Mouse (Mus musculus) myocyte (in vitro differentiated cells): ENCODE results near the gene Pfn4. TPM values are rescaled to one million over a fixed set of nuclear protein-coding genes. Genes with fewer than 3 reads are reported as not detected.
A peak's percentile ranks its signal among the peaks of the same experiment; 100 is the strongest.

Experiments
- H3K27me3 ChIP-seq: one replicate; pipeline ENCODE4 v1.6.1; 2011; ENCODE audit not compliant: control insufficient read depth, insufficient read depth, insufficient read length
- H3K36me3 ChIP-seq: one replicate; pipeline ENCODE4 v1.6.1; 2011; ENCODE audit not compliant: control insufficient read depth, insufficient read depth
- H3K4me2 ChIP-seq: one replicate; pipeline ENCODE4 v1.6.1; 2011; ENCODE audit warnings: low read depth, control low read depth
- H3K4me3 ChIP-seq: one replicate; pipeline ENCODE4 v1.5.1; 2011; ENCODE audit warnings: mild to moderate bottlenecking, control low read depth, moderate library complexity
- H3K79me2 ChIP-seq: one replicate; pipeline ENCODE4 v1.6.1; 2011; ENCODE audit not compliant: control insufficient read depth, insufficient read depth
- H3ac ChIP-seq: one replicate; pipeline ENCODE4 v1.6.1; 2011; ENCODE audit not compliant: control insufficient read depth, insufficient read length
- CEBPB ChIP-seq: IDR thresholded peaks from 2 replicates; pipeline ENCODE4 v1.6.1; 2011; ENCODE audit warnings: mild to moderate bottlenecking, moderate library complexity; ENCODE audit not compliant: poor library complexity, insufficient read depth, severe bottlenecking
- E2F4 ChIP-seq: IDR thresholded peaks from one replicate; pipeline ENCODE4 v1.6.1; 2011; ENCODE audit warnings: mild to moderate bottlenecking, control low read depth, moderate library complexity; ENCODE audit not compliant: insufficient read depth
- MAX ChIP-seq: IDR thresholded peaks from one replicate; pipeline ENCODE4 v1.6.1; 2011; ENCODE audit warnings: low read depth, mild to moderate bottlenecking, control low read depth
- MYOD1 ChIP-seq, 3 experiments: IDR thresholded peaks; one replicate each; pipeline ENCODE4 v1.6.1; 2011; ENCODE audit warnings: control low read depth in 2 of 3, low read depth in 2 of 3, mild to moderate bottlenecking in 2 of 3, moderate library complexity in 1 of 3; ENCODE audit not compliant: insufficient read length in 2 of 3, control insufficient read depth in 1 of 3
- MYOG ChIP-seq, 3 experiments: IDR thresholded peaks; one replicate each; pipeline ENCODE4 v1.6.1; 2011; ENCODE audit warnings: control low read depth in 2 of 3, low read depth in 2 of 3, mild to moderate bottlenecking in 2 of 3; ENCODE audit not compliant: insufficient read length in 2 of 3, control insufficient read depth in 1 of 3, insufficient read depth in 1 of 3
- POLR2A ChIP-seq: IDR thresholded peaks from one replicate; pipeline ENCODE4 v1.6.1; 2011; ENCODE audit warnings: low read depth, mild to moderate bottlenecking, control low read depth, moderate library complexity; ENCODE audit not compliant: insufficient read length
- POLR2AphosphoS2 ChIP-seq: IDR thresholded peaks from one replicate; pipeline ENCODE4 v1.6.1; 2011; ENCODE audit warnings: low read depth, control low read depth; ENCODE audit not compliant: insufficient read length
- REST ChIP-seq: IDR thresholded peaks from one replicate; pipeline ENCODE4 v1.6.1; 2011; ENCODE audit warnings: mild to moderate bottlenecking, control low read depth, moderate library complexity; ENCODE audit not compliant: insufficient read depth, insufficient read length
- SRF ChIP-seq: IDR thresholded peaks from one replicate; pipeline ENCODE4 v1.6.1; 2011; ENCODE audit warnings: low read depth; ENCODE audit not compliant: control insufficient read depth, insufficient read length
- TCF12 ChIP-seq: IDR thresholded peaks from one replicate; pipeline ENCODE4 v1.6.1; 2011; ENCODE audit warnings: mild to moderate bottlenecking, control low read depth; ENCODE audit not compliant: poor library complexity, insufficient read depth, severe bottlenecking
- TCF3 ChIP-seq: IDR thresholded peaks from one replicate; pipeline ENCODE4 v1.6.1; 2011; ENCODE audit warnings: low read depth, control low read depth; ENCODE audit not compliant: insufficient read length
- USF1 ChIP-seq: IDR thresholded peaks from one replicate; pipeline ENCODE4 v1.6.1; 2011; ENCODE audit warnings: low read depth, mild to moderate bottlenecking, control low read depth, moderate library complexity
- polyA plus RNA-seq: library from polyadenylated mRNA; unstranded; fragments of >200 nt; fragmentation: generic; extraction: Trizol; gene quantifications from one replicate; pipeline ENCODE4 v1.2.1, GENCODE M21; 2012; ENCODE audit warnings: missing spikeins

Gene Pfn4
- polyA plus RNA-seq, 1 experiment: 0.02 TPM

- Histone ChIP-seq H3ac (peak overlapping the region; percentile 35), H3K4me2 (peak overlapping the region; percentile 95), H3K79me2 (peaks cover 39% of the 10 kb centered on the region), H3K4me3 (peak overlapping the region; percentile 99), H3K36me3 (peaks cover 16% of the 10 kb centered on the region), H3K27me3 (no peaks in the 10 kb centered on the region)
- TF ChIP-seq USF1: no peak
- no peak for TF ChIP-seq TCF12
- TF ChIP-seq POLR2A: no peak
- TF ChIP-seq SRF: no peak
- TF ChIP-seq TCF3: no peak
Observed at GRCm38 (mm10) chr12:4816680-4817360, 48.0 kb downstream of the Pfn4 start.

- no peaks in the 10 kb centered on the region for H3K27me3 ChIP-seq
- peak within 1 kb of the TSS; percentile 35 for H3ac ChIP-seq
- peaks cover 39% of the 10 kb centered on the region for H3K79me2 ChIP-seq
- TF ChIP-seq POLR2A (peak; percentile 74), POLR2AphosphoS2 (peak; percentile 86), TCF12 (no peak)
- peaks cover 21% of the 10 kb centered on the region for H3K36me3 ChIP-seq
- peak within 1 kb of the TSS; percentile 95 for H3K4me2 ChIP-seq
- H3K4me3 ChIP-seq: peak within 1 kb of the TSS; percentile 99
Observed at GRCm38 (mm10) chr12:4817361-4818101, 48.7 kb downstream of the Pfn4 start, which contains the start of gene Sf3b6. Gene Sf3b6, plus strand, starts transcription at chr12:4817544.

- no peak overlapping the region for H3K4me3 ChIP-seq
- TF ChIP-seq MAX (no peak), POLR2A (no peak), MYOG (IDR thresholded peaks at IDR 0.05; ENCODE audit: control insufficient read depth in 1 of 3, insufficient read depth in 1 of 3, insufficient read length in 2 of 3, low read depth in 2 of 3) (no peak), E2F4 (no peak), MYOD1 (IDR thresholded peaks at IDR 0.05; ENCODE audit: control insufficient read depth in 1 of 3, insufficient read length in 2 of 3, low read depth in 2 of 3) (no peak), REST (no peak), USF1 (no peak), CEBPB (no peak), TCF12 (no peak), SRF (no peak), POLR2AphosphoS2 (no peak), TCF3 (no peak)
- H3ac ChIP-seq: no peak overlapping the region
- H3K36me3 ChIP-seq: peaks cover 31% of the 10 kb centered on the region
- no peaks in the 10 kb centered on the region for H3K79me2 ChIP-seq
- no peaks in the 10 kb centered on the region for H3K27me3 ChIP-seq
- H3K4me2 ChIP-seq: no peak overlapping the region
Observed at GRCm38 (mm10) chr12:4827256-4827655, 58.4 kb downstream of the Pfn4 start.

Other genes starting within 250 kb of the Pfn4 start
- 8.4 TPM for gene Itsn2, start 176.4 kb upstream of the Pfn4 start, polyA plus RNA-seq
- not detected for gene Gm3625, start 176.1 kb upstream of the Pfn4 start, polyA plus RNA-seq
- not detected for gene Fam228a, start 30.6 kb upstream of the Pfn4 start, polyA plus RNA-seq
- gene Fam228b, start 245 bp downstream of the Pfn4 start, polyA plus RNA-seq: 0.07 TPM
- 100.0 TPM for gene Sf3b6, start 48.5 kb downstream of the Pfn4 start, polyA plus RNA-seq
- 7.3 TPM for gene Fkbp1b, start 72.6 kb downstream of the Pfn4 start, polyA plus RNA-seq
- gene Wdcp, start 74.3 kb downstream of the Pfn4 start, polyA plus RNA-seq: 8.3 TPM
- gene Mfsd2b, start 105.3 kb downstream of the Pfn4 start, polyA plus RNA-seq: 0.07 TPM
- 4.9 TPM for gene Ubxn2a, start 138.7 kb downstream of the Pfn4 start, polyA plus RNA-seq
- gene Atad2b, start 148.3 kb downstream of the Pfn4 start, polyA plus RNA-seq: 3.7 TPM